Mouse (Mus musculus) CH12.LX (cell line): ENCODE results near the gene Zdhhc24. TPM values are rescaled to one million over a fixed set of nuclear protein-coding genes. Genes with fewer than 3 reads are reported as not detected.

ENCODE experiments used
- DNase-seq: peaks from one replicate; pipeline ENCODE4 v3.0.0-alpha.2; 2013; ENCODE audit errors: extremely low read depth
- H3K27ac ChIP-seq: 2 replicates; pipeline ENCODE4 v1.5.1; 2012; ENCODE audit warnings: low read depth, mild to moderate bottlenecking, control low read depth, moderate library complexity; ENCODE audit not compliant: insufficient read depth
- H3K27me3 ChIP-seq: replicated peaks from 2 replicates; pipeline ENCODE3; 2012; ENCODE audit warnings: inconsistent platforms
- H3K36me3 ChIP-seq, 2 experiments: replicated peaks in 1 of 2; 2 replicates each; pipeline versions ENCODE3 to v1.6.1; 2012; ENCODE audit warnings: inconsistent platforms in 1 of 2, low read length in 1 of 2, mild to moderate bottlenecking in 1 of 2, mixed read lengths in 1 of 2, moderate library complexity in 1 of 2; ENCODE audit not compliant: control insufficient read depth in 1 of 2, insufficient read depth in 1 of 2
- H3K4me1 ChIP-seq, 2 experiments: 2 replicates each; pipeline ENCODE4 v1.6.1; 2012; ENCODE audit warnings: inconsistent platforms in 1 of 2, moderate library complexity in 1 of 2; ENCODE audit not compliant: insufficient read depth in 2 of 2, control insufficient read depth in 1 of 2
- H3K4me2 ChIP-seq: 2 replicates; pipeline ENCODE4 v1.6.1; 2012; ENCODE audit warnings: low read depth, mild to moderate bottlenecking, control low read depth; ENCODE audit not compliant: poor library complexity, insufficient read depth, severe bottlenecking
- H3K4me3 ChIP-seq, 3 experiments: fragments of 150-350 bp in 1 of 3; sonication (generic) in 1 of 3; replicated peaks in 1 of 3; 2 replicates each; pipeline versions ENCODE3 to v1.5.1; 2011 to 2012; ENCODE audit warnings: low read depth in 2 of 3, low read length in 2 of 3, mild to moderate bottlenecking in 2 of 3, moderate library complexity in 2 of 3, control low read depth in 1 of 3, improper control_type of control experiment in 1 of 3, inconsistent platforms in 1 of 3, mixed read lengths in 1 of 3; ENCODE audit not compliant: poor library complexity in 1 of 3
- H3K79me2 ChIP-seq: replicated peaks from 2 replicates; pipeline ENCODE4 v1.6.1; 2012; ENCODE audit warnings: mild to moderate bottlenecking, moderate library complexity; ENCODE audit not compliant: control insufficient read depth, poor library complexity, insufficient read depth, severe bottlenecking; ENCODE audit errors: extremely low read depth
- H3K9ac ChIP-seq: 2 replicates; pipeline ENCODE4 v1.6.1; 2012; ENCODE audit warnings: low read depth, mild to moderate bottlenecking, control low read depth, moderate library complexity; ENCODE audit not compliant: insufficient read depth
- H3K9me3 ChIP-seq: replicated peaks from 2 replicates; pipeline ENCODE3; 2012; ENCODE audit warnings: low read length, inconsistent platforms, mixed read lengths
- CHD1 ChIP-seq: IDR thresholded peaks from 2 replicates; pipeline ENCODE4 v1.6.1; 2012; ENCODE audit warnings: low read depth, low read length, improper control_type of control experiment, inconsistent platforms
- CHD2 ChIP-seq: IDR thresholded peaks from 2 replicates; pipeline ENCODE4 v1.6.1; 2011; ENCODE audit warnings: low read length, improper control_type of control experiment
- CTCF ChIP-seq, 2 experiments: IDR thresholded peaks in 1 of 2; conservative IDR thresholded peaks in 1 of 2; 2 replicates each; pipeline ENCODE4 v1.5.1; 2011 to 2012; ENCODE audit warnings: low read depth in 2 of 2, low read length in 2 of 2, improper control_type of control experiment in 1 of 2, inconsistent platforms in 1 of 2, mild to moderate bottlenecking in 1 of 2, moderate library complexity in 1 of 2
- ETS1 ChIP-seq: conservative IDR thresholded peaks from 2 replicates; pipeline ENCODE4 v1.6.1; 2012; ENCODE audit warnings: low read depth, mild to moderate bottlenecking, inconsistent platforms, low read length, improper control_type of control experiment, moderate library complexity
- GABPA ChIP-seq: IDR thresholded peaks from 2 replicates; pipeline ENCODE4 v1.6.1; 2012; ENCODE audit warnings: low read depth, low read length, improper control_type of control experiment, inconsistent platforms; ENCODE audit not compliant: insufficient replicate concordance
- HCFC1 ChIP-seq: IDR thresholded peaks from 2 replicates; pipeline ENCODE4 v1.6.1; 2012; ENCODE audit warnings: low read depth, mild to moderate bottlenecking, inconsistent platforms, low read length, improper control_type of control experiment
- IRF4 ChIP-seq: IDR thresholded peaks from 2 replicates; pipeline ENCODE4 v1.6.1; 2014; ENCODE audit warnings: low read depth, mild to moderate bottlenecking, inconsistent platforms, low read length, improper control_type of control experiment
- KAT2A ChIP-seq: IDR thresholded peaks from 2 replicates; pipeline ENCODE4 v1.6.1; 2012; ENCODE audit warnings: low read length, improper control_type of control experiment, inconsistent platforms; ENCODE audit not compliant: insufficient replicate concordance
- MEF2A ChIP-seq: IDR thresholded peaks from 2 replicates; pipeline ENCODE4 v1.6.1; 2014; ENCODE audit warnings: low read depth, mild to moderate bottlenecking, inconsistent platforms, low read length, improper control_type of control experiment, borderline replicate concordance
- POLR2AphosphoS2 ChIP-seq: IDR thresholded peaks from 2 replicates; pipeline ENCODE4 v1.6.1; 2011; ENCODE audit warnings: low read depth, low read length, improper control_type of control experiment
- RAD21 ChIP-seq: IDR thresholded peaks from 2 replicates; pipeline ENCODE4 v1.6.1; 2011; ENCODE audit warnings: low read depth, mild to moderate bottlenecking, low read length, improper control_type of control experiment, moderate library complexity
- TCF12 ChIP-seq: IDR thresholded peaks from 2 replicates; pipeline ENCODE4 v1.6.1; 2014; ENCODE audit warnings: low read depth, mild to moderate bottlenecking, inconsistent platforms, low read length, improper control_type of control experiment
- ZC3H11A ChIP-seq: IDR thresholded peaks from 2 replicates; pipeline ENCODE4 v1.6.1; 2012; ENCODE audit warnings: low read depth, mild to moderate bottlenecking, inconsistent platforms, low read length, improper control_type of control experiment
- dilution Hi-C: fragments of 300-500 bp; cut with MboI; formaldehyde crosslinking; loops from 2 replicates; pipeline ENCODE4 v1.14.3; 2020; ENCODE audit warnings: low sequenced_read_pairs; ENCODE audit not compliant: extremely low pct_unique_long_range_greater_than_20kb, extremely low pct_ligation_motif_present
- in situ Hi-C: fragments of 300-500 bp; cut with MboI; formaldehyde crosslinking; loops from 3 replicates; pipeline ENCODE4 v1.14.3; 2019; ENCODE audit warnings: low sequenced_read_pairs, low pct_ligation_motif_present, low pct_unique_long_range_greater_than_20kb, mixed read lengths
- polyA plus RNA-seq: library from polyadenylated mRNA; unstranded; fragments of >175 nt; gene quantifications from 2 replicates; pipeline ENCODE4 v1.2.1, GENCODE M21; 2012; ENCODE audit warnings: low read depth; ENCODE audit not compliant: insufficient read length
- total RNA-seq, 2 experiments: library from RNA; depleted of rRNA; stranded (reverse); fragments of 300-350 nt in 1 of 2; fragments of >200 nt in 1 of 2; gene quantifications; 2 replicates each; pipeline ENCODE4 v1.2.3; 2012 to 2014

The Zdhhc24 gene
- total and polyA plus RNA-seq, 3 experiments: 5.0 to 8.0 (median 5.0) TPM

DNA sequence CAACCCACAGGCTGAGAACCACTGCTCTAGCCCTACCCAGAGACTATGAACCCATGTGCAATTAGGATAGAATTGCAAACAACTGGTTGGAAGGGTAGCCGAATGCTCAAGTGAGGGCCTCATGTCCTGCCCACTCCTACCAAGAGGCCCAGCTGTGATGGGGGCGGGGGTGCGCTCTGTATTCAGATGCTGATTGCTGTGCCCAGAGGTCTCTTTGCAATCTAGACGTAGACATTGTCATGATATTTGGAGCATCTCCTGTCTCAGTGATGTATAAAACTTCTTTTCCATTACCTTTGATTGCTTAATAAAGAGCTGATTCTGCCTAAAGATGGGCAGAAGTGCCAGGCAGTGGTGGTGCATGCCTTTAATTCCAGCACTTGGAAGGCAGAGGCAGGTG is 28.7 kb upstream of the Zdhhc24 start:
- Histone ChIP-seq H3K27ac (no peak overlapping the region), H3K27me3 (peaks cover 39% of the 10 kb centered on the region), H3K4me3 (no peak overlapping the region), H3K9me3 (no peaks in the 10 kb centered on the region), H3K36me3 (no peaks in the 10 kb centered on the region), H3K4me2 (no peak overlapping the region), H3K4me1 (no peaks in the 10 kb centered on the region), H3K79me2 (no peaks in the 10 kb centered on the region), H3K9ac (no peak overlapping the region)
- dilution Hi-C loops: no loop called here
- in situ Hi-C loops: loop anchor here (25.0 kb wide), 2 partner anchors 212 to 362 kb away; partner anchors contain the start of genes 2010003K11Rik, Rce1 and Syt12
- DNase-seq: no peak
- TF ChIP-seq RAD21: no peak
- no peak for TF ChIP-seq POLR2AphosphoS2
- TF ChIP-seq TCF12: no peak
- no peak for TF ChIP-seq MEF2A
- no peak for TF ChIP-seq ZC3H11A
- no peak for TF ChIP-seq ETS1

DNA sequence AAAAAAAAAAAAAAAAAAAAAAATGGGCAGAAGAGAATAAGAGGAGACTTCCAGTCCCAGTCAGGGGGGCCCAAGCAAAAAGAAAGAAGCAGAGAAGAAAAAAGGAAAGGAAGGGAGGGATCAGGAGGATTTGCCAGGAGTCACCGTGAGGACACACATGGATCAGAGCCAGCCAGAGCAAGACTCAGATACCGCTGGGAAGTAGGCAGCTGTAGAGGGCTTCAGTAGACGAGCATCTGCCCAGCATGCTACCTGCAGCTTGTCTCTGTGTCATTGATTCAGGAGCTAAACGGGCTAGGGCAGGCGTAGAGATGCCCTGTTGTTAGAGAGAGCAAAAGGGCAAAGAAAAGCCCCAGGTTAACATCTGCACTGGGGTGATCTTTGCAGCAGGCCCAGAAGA is 28.2 kb upstream of the Zdhhc24 start:
- H3K4me1 ChIP-seq: no peaks in the 10 kb centered on the region
- TF ChIP-seq TCF12 (no peak), HCFC1 (no peak), CHD2 (no peak), KAT2A (no peak), CTCF (conservative IDR thresholded peaks at IDR 0.05 in 1 of 2, IDR thresholded peaks at IDR 0.05 in 1 of 2; ENCODE audit: low read depth in 2 of 2, low read length in 2 of 2) (no peak), GABPA (no peak), CHD1 (no peak), IRF4 (no peak), RAD21 (no peak), ETS1 (no peak)
- DNase-seq: no peak
- H3K4me2 ChIP-seq: no peak overlapping the region
- in situ Hi-C loops (loop anchor here (25.0 kb wide), 2 partner anchors 213 to 363 kb away; partner anchors contain the start of genes 2010003K11Rik, Rce1 and Syt12), dilution Hi-C loops (no loop called here)
- H3K27me3 ChIP-seq: peaks cover 38% of the 10 kb centered on the region
- no peak overlapping the region for H3K27ac ChIP-seq
- H3K36me3 ChIP-seq: no peaks in the 10 kb centered on the region
- no peaks in the 10 kb centered on the region for H3K79me2 ChIP-seq
- H3K9ac ChIP-seq: no peak overlapping the region
- H3K9me3 ChIP-seq: no peaks in the 10 kb centered on the region
- no peak overlapping the region for H3K4me3 ChIP-seq
